Mouse (Mus musculus) kidney, postnatal 14 days (tissue): ENCODE results near the gene Fgfr2.

Experiments used
- DNase-seq: peaks from one replicate; pipeline ENCODE4 v3.0.0; 2022; ENCODE audit warnings: mixed read lengths

Fgfr2 gene

DNA sequence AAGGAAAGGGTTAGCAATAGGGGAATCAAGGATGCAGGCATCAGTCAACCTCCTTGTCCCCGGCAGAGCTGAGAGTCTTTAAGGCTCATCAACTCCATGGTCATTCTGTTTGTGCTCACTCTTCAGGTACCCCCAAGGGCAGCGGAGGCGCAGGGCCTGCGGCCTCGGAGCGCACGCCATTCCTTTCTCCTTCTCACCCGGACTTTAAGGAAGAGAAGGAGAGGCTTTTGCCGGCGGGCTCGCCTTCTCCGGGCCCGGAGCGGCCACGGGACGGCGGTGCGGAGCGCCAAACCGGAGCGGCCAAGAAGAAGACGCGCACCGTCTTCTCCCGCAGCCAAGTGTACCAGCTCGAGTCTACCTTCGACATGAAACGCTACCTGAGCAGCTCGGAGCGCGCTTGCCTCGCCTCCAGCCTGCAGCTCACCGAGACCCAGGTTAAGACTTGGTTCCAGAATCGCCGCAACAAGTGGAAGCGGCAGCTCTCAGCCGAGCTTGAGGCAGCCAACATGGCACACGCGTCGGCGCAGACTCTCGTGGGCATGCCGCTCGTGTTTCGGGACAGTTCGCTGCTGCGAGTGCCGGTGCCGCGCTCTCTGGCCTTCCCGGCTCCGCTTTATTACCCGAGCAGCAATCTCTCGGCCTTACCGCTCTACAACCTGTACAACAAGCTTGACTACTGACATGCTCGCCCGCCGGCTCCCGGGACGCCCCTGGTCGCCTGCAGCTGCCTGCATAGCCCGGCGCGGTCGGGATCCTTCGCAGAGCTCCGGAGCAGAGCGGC, 1567.7 kb downstream of the Fgfr2 start:
- DNase-seq = no peak

DNA sequence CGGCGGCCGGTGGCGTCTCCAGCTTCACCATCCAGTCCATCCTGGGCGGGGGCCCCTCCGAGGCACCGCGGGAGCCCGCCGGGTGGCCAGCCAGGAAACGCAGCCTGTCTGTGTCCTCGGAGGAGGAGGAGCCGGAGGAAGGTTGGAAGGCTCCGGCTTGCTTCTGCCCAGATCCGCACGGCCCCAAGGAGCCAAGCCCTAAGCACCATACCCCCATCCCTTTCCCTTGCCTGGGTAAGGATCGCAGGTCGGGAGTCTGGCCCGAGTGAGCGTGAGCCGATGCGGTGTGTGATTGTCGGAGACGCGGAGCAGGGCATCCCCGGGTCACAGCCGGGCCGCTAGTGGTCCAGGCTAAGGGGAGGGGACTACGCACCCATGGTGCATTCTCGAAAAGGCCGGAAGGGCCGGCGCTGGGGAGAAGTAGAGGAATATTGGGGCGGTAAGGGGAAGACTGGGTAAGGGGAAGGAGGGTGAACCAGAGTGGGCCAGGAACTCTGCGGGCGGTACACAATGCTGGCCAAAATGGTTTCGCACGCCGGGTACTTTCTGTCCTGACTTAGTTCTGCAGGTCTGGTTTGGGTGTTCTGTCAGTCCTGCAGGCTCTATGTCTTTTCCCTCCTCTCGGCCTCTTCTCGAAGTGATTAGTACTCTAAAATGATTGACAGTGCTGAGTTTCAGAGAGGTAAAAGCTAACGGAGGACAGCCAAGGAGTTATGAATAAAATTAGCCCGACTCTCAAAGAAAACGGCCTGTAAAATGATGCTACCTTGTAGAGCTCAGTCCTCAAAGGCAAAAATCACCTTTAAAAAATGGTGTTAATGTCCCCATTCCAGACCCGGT, 1568.6 kb downstream of the Fgfr2 start:
- DNase-seq = no peak

DNA sequence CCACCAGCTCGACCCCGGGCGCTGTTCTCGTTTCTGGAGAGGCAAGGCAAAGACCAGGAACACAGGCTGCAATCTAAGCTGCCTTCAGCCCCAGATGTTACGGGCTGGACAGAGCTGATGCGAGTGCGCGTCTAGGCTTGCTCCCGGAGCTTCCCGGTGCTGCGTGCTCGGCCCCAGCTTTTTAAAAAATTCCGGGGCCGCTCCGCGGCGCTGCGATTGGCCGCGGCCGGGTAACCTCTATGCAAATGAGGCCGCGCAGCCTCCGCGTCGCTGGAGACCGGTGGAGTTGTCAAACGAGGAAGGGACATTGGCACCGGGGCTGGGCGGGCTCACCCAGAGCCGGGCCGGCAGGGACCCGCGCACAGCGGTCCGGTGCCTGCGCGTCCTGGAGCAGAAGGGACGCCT, 1569.4 kb downstream of the Fgfr2 start:
- peak; percentile 58 for DNase-seq

DNA sequence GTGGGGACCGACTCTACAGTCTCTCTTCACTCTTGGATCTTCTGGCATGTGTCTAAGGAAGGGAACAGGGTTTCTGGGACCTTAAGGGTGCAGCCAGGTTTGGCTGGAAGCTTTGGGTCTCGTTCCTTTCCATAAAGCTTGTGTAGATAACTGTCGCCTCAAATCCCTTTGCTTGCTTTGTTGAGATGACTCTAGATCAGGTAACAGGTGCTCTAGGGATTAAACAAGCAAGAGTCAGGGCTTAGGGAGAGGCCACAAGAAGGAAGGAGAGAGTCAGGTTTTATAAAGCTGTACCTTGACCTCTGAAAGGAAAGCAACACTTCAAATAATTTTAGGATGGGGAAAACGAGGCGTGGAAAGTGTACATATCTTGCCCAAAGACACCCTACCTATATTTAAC, 1570.4 kb downstream of the Fgfr2 start:
- DNase-seq = no peak

DNA sequence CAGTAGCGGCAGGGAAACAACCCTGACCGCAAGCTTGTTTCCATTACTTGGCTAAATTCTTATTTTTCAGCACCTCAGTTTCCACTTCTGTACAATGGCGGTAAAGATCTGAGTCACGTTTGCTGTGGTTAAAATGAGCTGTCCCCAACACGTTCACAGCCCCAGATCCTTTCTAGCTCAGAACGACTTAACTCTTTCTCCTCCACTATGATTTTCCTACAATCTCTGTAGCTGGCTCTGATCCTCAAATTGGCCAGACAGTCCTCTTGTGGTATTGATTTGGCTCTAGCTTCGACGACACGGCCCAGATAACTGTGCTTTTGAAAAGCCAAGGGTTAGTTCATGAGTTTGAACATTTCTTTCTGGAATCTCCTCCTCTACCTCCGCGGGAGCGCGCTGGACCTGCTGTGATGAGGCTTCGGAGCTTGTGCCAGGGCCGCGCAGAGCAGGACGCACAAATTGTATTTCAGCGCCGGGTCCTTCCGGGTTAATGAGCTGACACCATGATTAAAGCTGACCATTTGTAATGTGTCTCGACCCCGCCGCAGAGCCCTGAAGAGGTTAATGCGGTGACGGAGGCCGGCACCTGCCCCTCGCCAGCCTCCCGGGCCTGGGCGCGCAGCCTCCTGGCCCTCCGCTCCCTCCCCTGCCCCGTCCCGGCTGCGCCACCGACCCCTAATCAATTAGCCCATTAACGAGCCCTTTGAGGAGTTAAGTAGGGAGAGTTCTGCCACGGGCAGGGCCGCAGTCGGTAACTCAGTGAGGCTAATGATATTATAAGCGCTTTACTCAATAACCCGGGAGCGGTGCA, 1571.0 kb downstream of the Fgfr2 start:
- no peak for DNase-seq

DNA sequence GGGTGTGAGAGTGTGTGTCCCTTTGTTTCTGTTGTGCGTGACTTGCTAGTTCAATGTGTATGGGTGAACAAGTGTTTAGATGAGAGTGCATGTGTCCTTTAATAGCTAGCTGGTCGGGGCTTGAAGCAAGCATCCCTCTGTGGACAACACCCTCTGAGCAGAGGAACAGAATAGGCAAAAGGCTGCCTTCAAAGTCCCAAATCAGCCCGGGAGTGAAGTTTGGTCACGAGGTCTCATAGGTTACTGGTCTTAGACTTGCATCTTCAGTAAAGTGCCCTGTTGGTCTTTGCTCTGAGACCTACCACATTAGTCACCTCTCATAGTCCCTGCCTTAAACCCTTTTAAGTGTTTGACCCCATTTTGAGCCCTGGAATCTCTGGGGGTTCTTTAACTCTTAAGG, 1571.7 kb downstream of the Fgfr2 start:
- DNase-seq = no peak

DNA sequence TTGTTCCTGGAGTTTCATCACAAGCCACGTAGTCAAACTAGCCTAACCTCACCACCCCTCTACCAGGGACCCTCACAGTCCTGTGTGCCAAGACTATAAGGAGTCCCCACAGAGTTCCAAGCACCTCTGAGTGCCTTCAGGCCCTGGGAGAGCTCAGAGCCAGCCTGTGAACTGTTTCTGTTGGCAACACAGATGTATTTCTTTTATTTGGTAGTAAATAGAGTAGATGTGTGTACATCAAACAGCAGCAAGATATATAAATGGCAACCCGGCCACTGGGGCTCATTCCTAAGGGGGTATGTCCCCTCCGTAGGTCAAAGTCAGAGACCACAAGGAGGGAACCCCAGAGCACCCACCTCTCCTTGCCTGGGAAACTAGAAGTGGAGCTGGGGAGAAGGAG, 1574.7 kb downstream of the Fgfr2 start, which contains the start of gene Hmx2:
Gene Hmx2, plus strand, starts transcription at position 301 of the 400 bp plus-strand sequence.
- DNase-seq = no peak

DNA sequence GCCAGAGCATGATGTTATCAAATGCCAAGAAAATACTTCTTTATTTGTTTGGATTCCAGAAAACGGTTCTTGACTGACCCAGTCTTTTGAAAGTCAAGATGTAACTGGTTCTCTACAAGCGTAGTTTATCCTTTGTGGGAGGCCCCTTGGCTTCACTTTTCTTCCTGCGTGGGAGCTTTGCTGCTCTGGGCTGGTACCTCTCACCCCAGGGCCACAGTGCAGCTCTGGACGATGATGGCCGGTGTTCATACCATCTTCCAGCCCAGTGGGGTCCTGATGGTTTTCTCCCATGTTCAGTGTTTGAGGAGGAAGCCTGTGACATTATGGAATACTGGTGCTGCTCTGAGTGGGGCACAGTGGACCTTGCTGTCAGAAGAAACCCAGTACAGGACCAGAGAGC, 1575.7 kb downstream of the Fgfr2 start:
- no peak for DNase-seq

DNA sequence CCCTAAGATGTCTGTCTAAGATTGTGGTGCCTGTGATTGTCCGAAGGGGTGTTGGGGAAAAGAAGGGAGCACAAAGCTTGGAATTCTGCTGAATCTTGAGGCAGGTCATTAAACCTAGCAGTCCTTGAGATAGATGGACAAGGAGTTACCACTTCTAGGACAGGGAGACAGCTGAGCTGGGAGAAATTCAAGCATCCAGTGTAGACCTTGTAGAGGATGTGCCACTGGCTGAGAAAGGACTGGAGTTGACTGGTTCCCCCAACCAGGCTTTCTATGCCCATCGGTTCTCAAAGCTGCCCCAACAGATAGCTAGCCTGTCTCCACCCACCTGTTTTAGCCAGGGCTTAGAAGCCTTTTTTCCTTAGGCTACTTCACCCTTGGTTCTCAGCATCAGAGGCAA, 1576.7 kb downstream of the Fgfr2 start:
- DNase-seq = no peak

DNA sequence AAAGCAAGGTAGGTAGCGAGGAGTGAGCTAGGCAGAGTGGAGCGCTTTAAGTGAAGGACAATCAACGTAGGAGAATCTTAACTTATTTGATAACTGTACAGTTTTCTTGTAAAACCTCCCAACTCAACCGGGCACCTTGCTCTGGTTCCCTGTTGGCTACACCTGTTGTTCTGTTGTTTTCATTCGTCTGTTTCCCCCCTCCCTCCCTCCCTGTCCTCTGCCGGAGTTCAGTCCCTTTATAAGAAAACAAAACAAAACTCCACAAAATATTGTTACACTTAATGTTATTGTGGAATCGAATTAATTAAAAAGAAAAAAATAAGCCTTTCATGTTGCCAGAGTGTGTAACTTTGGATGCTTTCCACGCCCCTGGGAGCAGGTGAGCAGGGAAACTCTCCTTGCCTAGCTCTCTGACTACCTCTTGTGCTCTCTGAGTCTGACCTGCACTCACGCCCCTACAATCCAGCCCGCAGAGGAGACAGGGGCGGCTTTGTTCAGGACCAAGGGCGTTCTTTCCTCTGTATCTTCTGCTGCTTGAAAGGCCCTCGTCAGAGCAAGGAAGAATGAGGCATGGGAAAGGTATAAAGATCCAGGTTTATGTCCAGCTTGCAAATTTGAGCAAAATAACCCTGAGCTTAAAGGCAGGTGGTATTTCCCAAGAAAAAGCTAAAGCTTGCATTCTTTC, 1577.3 kb downstream of the Fgfr2 start:
- no peak for DNase-seq

DNA sequence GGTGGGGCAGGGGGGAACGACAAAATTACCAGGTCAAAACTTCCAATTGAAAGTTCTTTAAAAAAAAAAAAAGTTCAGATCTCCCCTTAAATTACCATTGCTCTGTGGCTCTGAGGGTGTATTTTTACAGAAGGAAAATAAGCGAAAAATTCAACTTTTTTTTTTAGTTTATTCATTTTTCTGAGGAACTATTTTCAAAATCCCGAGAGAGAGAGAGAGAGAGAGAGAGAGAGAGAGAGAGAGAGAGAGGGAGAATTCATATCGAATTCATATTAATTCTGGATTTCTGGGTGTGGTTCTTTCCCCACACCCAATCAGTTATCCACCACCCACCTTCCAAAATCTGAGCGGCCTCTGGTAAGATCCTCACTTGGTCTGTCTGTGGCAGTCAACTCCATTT, 1578.3 kb downstream of the Fgfr2 start:
- no peak for DNase-seq

DNA sequence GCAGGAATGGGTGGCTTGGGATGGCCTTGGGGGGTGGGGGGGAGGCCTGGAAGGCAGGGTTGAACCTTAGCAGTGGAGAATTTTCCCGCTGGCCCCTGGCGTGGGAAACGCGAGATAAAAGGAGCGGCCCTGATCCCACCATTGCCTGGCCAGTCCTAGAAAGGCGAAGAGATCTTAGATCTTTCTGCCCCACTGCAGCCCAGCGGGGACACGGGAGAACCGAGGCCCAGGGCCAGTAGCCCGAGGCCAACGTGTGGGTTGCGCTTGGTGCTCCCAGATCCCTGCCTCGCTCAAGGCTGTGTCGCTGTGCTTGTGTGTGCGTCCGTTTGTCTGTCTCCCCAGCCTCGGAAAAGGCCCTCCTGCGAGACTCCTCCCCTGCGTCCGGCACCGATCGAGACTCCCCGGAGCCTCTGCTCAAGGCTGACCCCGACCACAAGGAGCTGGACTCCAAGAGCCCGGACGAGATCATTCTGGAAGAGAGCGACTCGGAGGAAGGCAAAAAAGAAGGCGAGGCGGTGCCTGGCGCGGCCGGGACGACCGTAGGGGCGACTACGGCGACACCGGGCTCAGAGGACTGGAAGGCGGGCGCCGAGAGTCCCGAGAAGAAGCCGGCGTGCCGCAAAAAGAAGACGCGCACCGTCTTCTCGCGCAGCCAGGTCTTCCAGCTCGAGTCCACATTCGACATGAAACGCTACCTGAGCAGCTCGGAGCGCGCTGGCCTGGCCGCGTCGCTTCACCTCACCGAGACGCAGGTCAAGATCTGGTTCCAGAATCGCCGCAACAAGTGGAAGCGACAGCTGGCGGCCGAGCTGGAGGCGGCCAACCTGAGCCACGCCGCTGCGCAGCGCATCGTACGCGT, 1579.3 kb downstream of the Fgfr2 start:
- no peak for DNase-seq

DNA sequence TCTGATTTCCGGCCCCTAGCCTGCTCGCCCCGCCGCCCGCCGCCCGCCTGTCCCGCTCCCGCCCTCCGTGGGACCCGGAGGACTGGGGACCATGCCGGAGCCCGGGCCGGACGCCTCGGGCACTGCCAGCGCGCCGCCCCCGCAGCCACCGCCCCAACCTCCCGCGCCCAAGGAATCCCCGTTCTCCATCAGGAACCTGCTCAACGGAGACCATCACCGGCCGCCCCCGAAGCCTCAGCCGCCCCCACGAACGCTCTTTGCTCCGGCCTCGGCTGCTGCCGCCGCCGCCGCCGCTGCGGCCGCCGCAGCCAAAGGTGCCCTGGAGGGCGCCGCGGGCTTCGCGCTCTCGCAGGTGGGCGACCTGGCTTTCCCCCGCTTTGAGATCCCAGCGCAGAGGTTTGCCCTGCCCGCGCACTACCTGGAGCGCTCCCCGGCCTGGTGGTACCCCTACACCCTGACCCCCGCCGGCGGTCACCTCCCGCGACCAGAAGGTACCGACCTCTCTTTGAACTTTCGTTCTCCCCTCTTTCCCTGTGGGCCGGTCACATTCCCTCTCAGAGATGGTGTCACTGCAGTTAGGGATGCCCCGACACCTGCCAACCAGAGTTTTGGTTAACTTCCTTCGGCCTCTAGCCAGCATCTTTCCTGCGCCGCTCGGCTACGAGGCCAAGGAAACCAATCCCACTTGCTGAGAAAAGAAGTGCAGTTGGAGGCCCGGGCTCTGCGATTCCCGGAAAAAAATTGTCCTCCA, 1580.1 kb downstream of the Fgfr2 start:
- DNase-seq = no peak

DNA sequence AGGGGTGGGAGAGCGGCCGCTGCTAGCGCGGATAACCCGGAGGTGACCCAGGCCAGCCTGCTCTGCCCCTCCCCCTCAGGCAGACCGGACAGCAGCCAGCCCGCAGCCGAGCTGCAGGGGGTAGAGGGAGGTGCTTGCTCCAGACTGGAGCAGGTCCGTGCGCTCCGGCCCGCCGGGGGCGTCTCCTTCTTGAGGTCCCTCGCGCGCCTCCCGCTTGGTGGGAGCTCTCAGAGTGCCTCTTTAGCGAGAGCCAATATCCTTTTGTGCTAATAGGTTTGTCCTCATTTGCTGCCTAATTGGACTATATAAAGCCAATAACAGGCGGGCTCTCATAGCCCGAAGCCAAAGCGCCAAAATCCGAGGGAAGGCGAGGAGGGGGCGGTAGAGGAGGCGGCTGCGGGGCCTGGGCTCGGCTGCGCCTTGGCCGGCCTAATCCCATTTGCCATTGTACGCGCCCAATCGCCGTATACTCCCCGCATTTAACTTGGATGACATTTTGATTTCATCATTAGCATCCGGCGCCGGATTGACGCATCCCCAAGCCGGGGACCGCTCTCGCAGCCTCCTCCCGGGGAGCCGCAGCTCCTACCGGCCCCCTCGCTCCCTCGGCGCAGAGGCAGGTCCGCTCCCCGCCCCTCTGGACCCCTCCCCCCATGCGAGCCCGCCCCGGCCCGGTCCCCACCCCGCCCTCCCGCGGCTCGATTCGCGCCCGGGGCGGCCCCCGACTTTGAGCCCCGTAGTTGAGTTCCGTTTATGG, 1580.9 kb downstream of the Fgfr2 start, which contains the start of gene Hmx3:
Gene Hmx3, plus strand, starts transcription at position 753 of the 757 bp plus-strand sequence.
- no peak for DNase-seq

DNA sequence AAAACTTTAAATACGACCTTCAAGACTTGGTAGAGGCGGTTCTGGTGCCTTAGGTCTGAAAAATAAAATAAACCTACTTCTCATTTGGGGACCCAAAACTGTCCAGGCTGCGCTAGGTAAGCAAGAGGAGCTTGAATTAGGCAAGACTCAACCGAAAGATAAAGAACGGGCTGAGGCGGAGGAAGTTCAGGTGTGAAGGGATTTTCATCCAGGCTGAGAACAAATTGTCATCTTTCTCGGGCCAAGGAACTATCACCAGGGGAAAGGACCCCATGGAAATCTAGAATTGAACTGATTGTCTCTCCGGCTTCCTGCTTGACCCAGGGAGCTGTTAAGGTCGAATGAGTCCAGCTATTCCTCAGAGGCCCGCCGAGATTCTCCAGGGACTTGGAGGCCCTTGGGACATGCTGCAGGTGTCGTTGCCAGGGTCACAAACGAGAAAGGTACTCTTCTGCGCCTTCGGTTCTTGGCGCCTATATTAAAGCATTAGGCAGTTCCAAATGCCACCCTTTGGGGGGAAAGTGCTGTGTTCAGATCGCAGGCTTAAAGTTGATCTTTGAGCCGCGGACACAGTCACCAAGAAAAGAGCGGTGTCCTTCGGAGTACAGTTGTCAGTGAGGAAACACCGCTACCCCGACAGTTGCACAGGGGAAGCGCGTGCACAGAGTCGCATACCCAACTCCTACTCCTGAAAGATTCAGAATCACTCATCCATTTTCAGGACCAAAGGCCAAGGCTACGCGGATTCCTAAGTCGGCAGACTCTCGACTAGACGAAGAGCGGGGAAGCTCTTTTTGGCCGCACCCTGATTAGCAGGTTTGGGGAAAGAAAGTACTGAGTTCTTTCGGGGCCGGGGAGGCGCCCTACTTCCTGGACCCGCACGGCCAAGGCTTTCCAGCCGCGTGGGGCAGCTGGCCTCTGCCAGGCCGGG, 1581.7 kb downstream of the Fgfr2 start:
- no peak for DNase-seq

DNA sequence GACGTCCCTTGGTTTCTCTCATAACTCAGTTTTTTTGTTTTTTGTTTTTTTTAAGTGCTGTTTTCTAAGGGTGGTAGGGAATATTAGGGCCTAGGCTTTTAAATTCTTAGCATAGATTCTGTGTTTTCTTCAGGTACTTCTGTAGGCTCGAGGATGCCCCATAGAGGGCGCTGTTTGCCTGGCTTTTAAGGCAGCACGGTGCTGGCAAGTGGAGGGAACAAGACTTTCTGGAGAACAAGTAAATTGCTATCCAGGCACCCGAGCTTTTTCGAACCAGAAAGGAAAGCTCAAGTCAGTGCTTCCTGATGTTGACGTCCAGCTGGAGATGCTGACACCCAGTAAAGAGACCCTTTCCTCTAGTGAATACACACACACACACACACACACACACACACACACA, 1583.2 kb downstream of the Fgfr2 start:
- DNase-seq = peak; percentile 89

DNA sequence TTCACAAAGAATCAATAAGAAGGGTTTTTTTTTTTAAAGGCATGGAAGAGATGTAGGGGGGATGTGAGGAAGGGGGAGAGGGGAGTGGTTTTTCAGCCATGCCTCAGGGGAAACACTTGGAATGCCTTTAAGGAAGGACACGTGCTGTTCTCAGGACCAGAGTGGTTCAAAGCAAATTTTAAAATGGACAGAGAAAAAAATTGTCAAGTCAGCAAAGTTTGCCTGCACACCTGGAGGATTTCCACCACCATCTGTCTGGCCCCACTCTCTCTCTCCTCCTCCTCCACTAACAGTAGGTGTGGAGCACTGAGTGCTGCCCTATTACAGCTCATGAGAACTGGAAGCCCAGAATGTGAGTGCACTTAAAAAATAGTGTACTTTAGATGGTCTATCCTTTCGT, 1619.4 kb downstream of the Fgfr2 start:
- DNase-seq = no peak

DNA sequence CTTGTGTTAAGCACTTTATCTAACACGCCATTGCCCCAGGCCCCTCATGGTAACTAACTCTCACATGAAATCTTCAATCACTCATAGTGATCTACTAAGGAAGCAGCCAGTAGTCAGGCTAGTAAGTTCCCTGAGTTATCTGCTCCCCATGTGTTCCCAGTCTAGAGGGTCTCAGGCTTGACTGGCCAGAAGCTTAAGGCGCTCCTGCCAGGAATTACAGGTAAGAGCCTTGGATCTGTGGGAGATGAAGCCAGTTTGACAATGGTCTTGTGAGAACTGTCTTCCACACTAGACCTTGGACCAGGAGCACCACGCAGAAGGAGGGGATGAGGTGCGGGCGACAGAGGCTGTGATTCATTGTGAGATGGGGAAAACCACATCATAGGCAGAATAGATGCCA, 1644.7 kb downstream of the Fgfr2 start:
- DNase-seq = no peak

DNA sequence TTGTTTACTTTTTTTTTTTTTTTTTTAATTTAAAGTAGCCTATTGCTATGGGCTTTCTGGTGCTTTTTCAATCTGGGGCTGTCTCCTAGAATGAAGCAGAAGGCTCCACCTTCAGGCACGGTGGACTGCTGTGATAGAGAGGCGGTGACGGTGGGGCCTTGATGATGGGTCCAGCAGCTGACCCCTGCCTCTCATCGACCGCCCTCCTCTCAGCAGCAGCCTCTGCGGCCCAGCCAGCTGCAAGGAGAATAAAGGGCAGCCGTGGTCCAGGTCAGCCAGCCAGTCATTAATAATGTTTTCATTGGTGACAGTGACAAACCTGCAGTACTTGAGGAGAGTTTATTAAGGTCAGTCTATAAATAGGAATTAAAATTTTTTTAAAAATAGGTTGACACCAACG, 1646.0 kb downstream of the Fgfr2 start:
- no peak for DNase-seq
